Mouse (Mus musculus): Measurements from ENCODE around the gene Hoxa5.

- TF ChIP-seq CTCF (IDR thresholded peaks at IDR 0.05; ENCODE audit: extremely low read depth, insufficient read depth, insufficient read length, insufficient replicate concordance) (no peak), POLR2A (IDR thresholded peaks at IDR 0.05; ENCODE audit: low read depth, low read length) (no peak)
Measured at GRCm38 (mm10) chr6:52156551-52157200, 47.7 kb downstream of the Hoxa5 start.
